Mouse (Mus musculus) neural tube, embryonic 11.5 days (tissue): ENCODE measurements around the gene Map10. TPM values are rescaled to one million over a fixed set of nuclear protein-coding genes. Genes with fewer than 3 reads are reported as not detected.

ENCODE experiments used
- ATAC-seq: fragments of 200-750 bp; cut with Nextera tagmentation; 2 replicates; pipeline ENCODE4 v1.8.0; 2017; ENCODE audit warnings: moderate number of reproducible peaks, mild to moderate bottlenecking, moderate TSS enrichment, moderate library complexity; ENCODE audit not compliant: insufficient read depth, low FRiP score, low TSS enrichment
- DNase-seq: peaks from one replicate; pipeline ENCODE4 v3.0.0-alpha.2; 2015; ENCODE audit warnings: low spot score
- H3K27ac ChIP-seq: fragments of 300-500 bp; sonication (generic); 2 replicates; pipeline ENCODE4 v1.5.1; 2014; ENCODE audit warnings: low read depth, mild to moderate bottlenecking, low read length
- H3K27me3 ChIP-seq: fragments of 300-500 bp; sonication (generic); 2 replicates; pipeline ENCODE4 v1.6.1; 2014; ENCODE audit warnings: mild to moderate bottlenecking, low read length, mixed read lengths; ENCODE audit not compliant: control insufficient read depth, insufficient read depth
- H3K36me3 ChIP-seq: fragments of 300-500 bp; sonication (generic); 2 replicates; pipeline ENCODE4 v1.6.1; 2014; ENCODE audit warnings: mild to moderate bottlenecking, low read length, moderate library complexity, mixed read lengths; ENCODE audit not compliant: control insufficient read depth, insufficient read depth
- H3K4me1 ChIP-seq: fragments of 300-500 bp; sonication (generic); 2 replicates; pipeline ENCODE4 v1.6.1; 2014; ENCODE audit warnings: low read length, mixed read lengths; ENCODE audit not compliant: control insufficient read depth, insufficient read depth
- H3K4me2 ChIP-seq: fragments of 300-500 bp; sonication (generic); 2 replicates; pipeline ENCODE4 v1.6.1; 2014; ENCODE audit warnings: low read depth, mild to moderate bottlenecking, moderate library complexity
- H3K4me3 ChIP-seq: fragments of 300-500 bp; sonication (generic); 2 replicates; pipeline ENCODE4 v1.5.1; 2014; ENCODE audit warnings: low read depth, low read length
- H3K9ac ChIP-seq: fragments of 300-500 bp; sonication (generic); 2 replicates; pipeline ENCODE4 v1.6.1; 2014; ENCODE audit warnings: mild to moderate bottlenecking, low read length
- H3K9me3 ChIP-seq: fragments of 300-500 bp; sonication (generic); 2 replicates; pipeline ENCODE4 v1.6.1; 2016; ENCODE audit warnings: low read length; ENCODE audit not compliant: control insufficient read depth
- WGBS: fragments of 180-500 bp; shearing (Covaris S2); extraction: QIAGEN DNeasy Blood & Tissue Kit; methylation state at CpG from one replicate; pipeline ENCODE4 v1.1.7; 2014; 5-methylcytosine and 5-hydroxymethylcytosine counted together
- polyA plus RNA-seq: library from polyadenylated mRNA; unstranded; fragments of >200 nt; fragmentation: Nextera tagmentation; extraction: Ambion mirVana; gene quantifications from 2 replicates; pipeline ENCODE4 v1.2.1, GENCODE M21; 2014

The Map10 gene
- polyA plus RNA-seq, 1 experiment from 2014 or later: 10.2 TPM

DNA sequence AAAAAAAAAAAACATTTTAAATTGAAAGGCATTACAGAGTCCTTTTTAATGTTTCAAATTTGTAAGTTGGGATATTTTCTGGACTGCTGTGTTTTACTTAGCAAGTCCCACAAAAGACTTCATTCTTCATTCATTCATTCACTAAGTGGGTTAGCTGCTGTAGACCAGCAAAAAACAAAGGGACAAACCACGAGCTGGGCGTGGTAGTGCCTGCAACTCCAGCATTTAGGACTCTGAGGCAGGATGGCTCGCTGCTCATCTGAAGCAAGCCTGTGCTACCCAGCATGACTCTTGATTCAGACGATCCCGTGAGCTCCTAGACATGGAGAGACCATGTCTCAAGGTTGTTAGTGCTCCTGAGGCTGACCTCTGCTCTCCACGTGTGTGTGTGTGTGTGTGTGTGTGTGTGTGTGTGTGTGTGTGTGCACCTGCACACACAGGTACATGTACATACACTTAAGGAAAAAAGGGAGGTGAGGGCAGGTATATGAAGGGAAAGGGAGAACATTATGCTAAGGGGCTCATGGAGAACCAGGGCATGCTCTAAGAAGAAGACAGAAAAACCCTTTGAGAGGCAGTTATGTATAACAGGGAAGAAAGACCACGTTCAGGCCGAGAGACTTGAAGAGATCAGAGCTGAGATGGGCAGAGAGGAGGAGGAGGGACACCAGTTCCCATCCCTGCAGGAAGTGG lies 4.3 kb upstream of the Map10 start:
- Histone ChIP-seq H3K9me3 (peaks cover 1% of the 10 kb centered on the region; the same call in 1 of the 2 replicates), H3K36me3 (0 out of 2 replicates have a peak, but pooled peaks cover 1% of the 10 kb centered on the region), H3K4me3 (no peak overlapping the region), H3K27ac (no peak overlapping the region), H3K27me3 (no peaks in the 10 kb centered on the region), H3K4me2 (no peak overlapping the region), H3K9ac (no peak overlapping the region), H3K4me1 (peaks cover 4% of the 10 kb centered on the region)
- 53% methylated on average over 8 of the region's 8 CpGs for WGBS
- ATAC-seq: no peak
- DNase-seq: no peak

DNA sequence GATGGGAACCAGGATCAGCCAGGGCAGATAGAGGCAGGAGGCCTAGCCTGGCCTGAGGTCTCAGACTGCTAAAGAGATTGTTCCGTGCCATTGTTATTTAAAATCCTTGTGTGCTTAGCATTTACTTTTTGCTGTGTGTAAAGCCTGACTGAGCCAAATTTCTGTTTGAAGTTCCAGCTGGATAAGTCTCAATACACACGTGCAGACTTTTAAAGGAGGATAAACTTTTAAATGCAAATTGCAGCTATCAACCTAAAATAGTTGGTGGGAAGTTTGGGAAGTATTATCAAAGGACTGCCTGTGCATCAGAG lies 3.8 kb upstream of the Map10 start:
- no peak overlapping the region for H3K4me2 ChIP-seq
- H3K4me1 ChIP-seq: peaks cover 4% of the 10 kb centered on the region
- H3K9me3 ChIP-seq: peaks cover 6% of the 10 kb centered on the region; the same call in 1 of the 2 replicates
- no peaks in the 10 kb centered on the region for H3K27me3 ChIP-seq
- H3K9ac ChIP-seq: no peak overlapping the region
- ATAC-seq (no peak), DNase-seq (no peak)
- no peak overlapping the region for H3K4me3 ChIP-seq
- 0 out of 2 replicates have a peak, but pooled peaks cover 3% of the 10 kb centered on the region for H3K36me3 ChIP-seq
- WGBS: 29% methylated on average over 2 of the region's 2 CpGs
- H3K27ac ChIP-seq: no peak overlapping the region

DNA sequence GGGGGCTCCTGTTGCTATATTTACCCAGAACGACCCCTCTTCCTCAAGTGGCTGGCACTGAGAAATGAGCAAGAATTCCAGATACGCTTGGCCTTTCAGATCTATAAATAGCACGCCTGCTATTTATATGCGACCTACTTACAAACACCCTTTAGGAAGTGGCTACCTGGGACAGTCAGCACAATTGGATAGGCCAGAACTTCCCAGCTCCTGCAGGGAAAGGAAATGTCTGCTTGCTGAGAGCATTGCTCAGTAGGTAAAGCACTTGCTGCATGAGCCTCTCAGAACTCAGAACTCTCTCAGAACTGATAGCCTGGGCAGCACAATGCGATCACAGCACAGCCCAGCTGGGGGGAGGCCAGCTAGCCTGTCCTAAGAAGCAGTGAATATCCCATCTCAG lies 3.4 kb upstream of the Map10 start:
- Histone ChIP-seq H3K9me3 (peaks cover 8% of the 10 kb centered on the region; the same call in 1 of the 2 replicates), H3K27me3 (no peaks in the 10 kb centered on the region), H3K4me2 (no peak overlapping the region), H3K27ac (no peak overlapping the region), H3K4me1 (peaks cover 4% of the 10 kb centered on the region), H3K36me3 (0 out of 2 replicates have a peak, but pooled peaks cover 3% of the 10 kb centered on the region), H3K4me3 (no peak overlapping the region), H3K9ac (no peak overlapping the region)
- DNase-seq: no peak
- 48% methylated on average over 5 of the region's 5 CpGs for whole genome bisulfite sequencing
- ATAC-seq: no peak

DNA sequence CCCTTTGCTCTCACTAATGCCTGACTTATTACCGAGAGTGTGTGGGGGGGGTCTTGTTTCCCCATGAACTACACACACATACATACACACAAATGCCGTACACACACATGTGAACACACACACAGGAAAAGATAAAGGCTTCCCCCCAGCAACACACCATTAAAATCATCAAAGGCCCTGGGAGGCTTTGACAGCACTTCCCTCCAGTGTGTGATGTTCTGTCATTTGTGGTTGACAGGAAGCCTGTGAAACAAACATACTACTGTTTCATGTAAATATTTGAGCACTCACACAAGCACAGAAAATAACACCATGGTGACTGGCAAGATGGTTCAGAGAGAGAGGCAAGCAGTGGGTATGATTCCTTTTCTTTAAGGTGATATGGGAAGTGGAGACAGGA lies 2.4 kb upstream of the Map10 start:
- H3K4me3 ChIP-seq: no peak overlapping the region
- no peak for DNase-seq
- 96% methylated on average over 2 of the region's 2 CpGs for WGBS
- H3K4me2 ChIP-seq: no peak overlapping the region
- H3K9ac ChIP-seq: no peak overlapping the region
- H3K4me1 ChIP-seq: peaks cover 4% of the 10 kb centered on the region
- no peaks in the 10 kb centered on the region for H3K27me3 ChIP-seq
- peaks cover 16% of the 10 kb centered on the region; the same call in 1 of the 2 replicates for H3K9me3 ChIP-seq
- H3K27ac ChIP-seq: no peak overlapping the region
- ATAC-seq: no peak
- 0 out of 2 replicates have a peak, but pooled peaks cover 3% of the 10 kb centered on the region for H3K36me3 ChIP-seq

DNA sequence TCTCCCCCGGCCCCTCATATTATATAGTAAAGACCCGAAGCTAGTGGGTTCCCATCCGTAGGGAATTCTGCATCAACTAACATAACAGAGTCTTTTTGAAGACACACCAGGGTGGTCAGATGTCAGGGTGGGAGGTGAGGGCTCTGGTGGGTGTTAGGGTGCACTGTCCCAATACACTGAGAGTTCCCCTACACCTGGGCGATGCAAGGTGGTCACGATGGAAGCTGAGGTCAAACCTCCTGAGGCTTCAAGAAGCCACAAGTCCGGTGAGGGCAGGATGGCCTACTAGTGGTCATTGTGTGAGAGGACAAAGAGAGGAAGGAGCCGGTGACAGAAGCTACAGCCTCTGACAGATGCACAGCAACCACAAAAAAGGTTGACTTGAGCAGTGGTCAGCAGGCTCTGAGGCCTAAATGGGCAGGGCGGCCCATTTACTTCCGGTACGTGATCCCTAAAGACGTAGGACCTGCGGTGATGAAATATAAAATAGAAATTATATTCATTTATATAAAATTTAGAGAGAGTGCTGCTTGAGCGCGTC lies 389 bp upstream of the Map10 start:
- H3K9ac ChIP-seq: 0 out of 2 replicates have a peak overlapping the region, but pooled peaks have one; percentile 14
- WGBS: 83% methylated on average over 14 of the region's 14 CpGs
- H3K27me3 ChIP-seq: no peaks in the 10 kb centered on the region
- H3K27ac ChIP-seq: no peak overlapping the region
- H3K4me1 ChIP-seq: peaks cover 4% of the 10 kb centered on the region
- peak overlapping the region; percentile 81; the same call in 1 of the 2 replicates for H3K4me2 ChIP-seq
- H3K36me3 ChIP-seq: 0 out of 2 replicates have a peak, but pooled peaks cover 3% of the 10 kb centered on the region
- DNase-seq (no peak), ATAC-seq (peak; percentile 28; the same call in 1 of the 2 replicates)
- H3K4me3 ChIP-seq: peak overlapping the region; percentile 54
- peaks cover 16% of the 10 kb centered on the region; the same call in 1 of the 2 replicates for H3K9me3 ChIP-seq

DNA sequence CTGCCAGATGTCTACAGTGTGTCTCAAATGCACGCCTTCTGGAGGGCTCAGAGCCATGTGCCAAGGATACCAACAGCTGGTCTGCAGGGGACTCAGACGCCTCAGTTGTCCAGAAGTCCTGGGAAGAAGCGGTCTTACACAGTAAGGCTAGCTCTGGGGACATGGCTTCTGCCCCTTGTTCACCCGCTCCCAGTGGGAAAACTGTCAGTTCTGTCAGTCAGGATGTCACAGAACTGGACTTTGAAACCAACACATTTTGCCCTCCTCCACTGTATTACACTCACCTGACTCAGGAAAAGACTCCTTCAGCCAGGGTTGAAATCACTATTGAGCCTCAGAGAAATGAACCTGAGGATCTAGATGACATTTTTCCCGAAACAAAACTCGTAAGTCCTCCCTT lies 802 bp downstream of the Map10 start:
- ATAC-seq: 0 out of 2 replicates have a peak, but pooled peaks have one; percentile 15
- 90% methylated on average over 6 of the region's 6 CpGs for WGBS

DNA sequence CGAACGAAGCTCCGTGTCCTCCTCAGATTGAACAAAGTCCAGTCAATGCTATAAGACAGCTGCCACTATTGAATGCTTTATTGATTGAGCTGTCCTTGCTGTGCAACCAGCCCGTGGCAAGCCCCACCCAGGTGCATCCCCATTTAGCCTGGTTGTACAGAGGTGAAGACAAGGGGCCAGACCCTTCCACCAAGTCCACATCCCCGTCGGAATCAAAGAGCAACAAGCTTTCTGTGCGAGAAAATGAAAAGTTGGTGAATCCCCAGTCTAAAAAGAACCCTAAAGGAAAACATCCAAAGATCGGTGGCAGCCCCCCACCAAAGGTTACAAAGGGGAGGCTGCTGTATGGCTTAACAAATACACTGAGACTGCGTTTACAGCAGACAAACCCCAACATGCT lies 1.3 kb downstream of the Map10 start:
- Histone ChIP-seq H3K4me3 (no peak overlapping the region), H3K27ac (no peak overlapping the region), H3K4me2 (no peak overlapping the region), H3K9ac (no peak overlapping the region), H3K36me3 (0 out of 2 replicates have a peak, but pooled peaks cover 3% of the 10 kb centered on the region), H3K9me3 (peaks cover 16% of the 10 kb centered on the region; the same call in 1 of the 2 replicates), H3K27me3 (no peaks in the 10 kb centered on the region), H3K4me1 (peaks cover 4% of the 10 kb centered on the region)
- no peak for ATAC-seq
- WGBS: 97% methylated on average over 9 of the region's 9 CpGs
- DNase-seq: no peak

More for the DNA sequence above, 802 bp downstream of the Map10 start:
- no peak for DNase-seq
- peaks cover 16% of the 10 kb centered on the region; the same call in 1 of the 2 replicates for H3K9me3 ChIP-seq
- H3K27ac ChIP-seq: no peak overlapping the region
- H3K27me3 ChIP-seq: no peaks in the 10 kb centered on the region
- no peak overlapping the region; the same call in 1 of the 2 replicates for H3K9ac ChIP-seq
- peak overlapping the region; percentile 54 for H3K4me3 ChIP-seq
- peaks cover 4% of the 10 kb centered on the region for H3K4me1 ChIP-seq
- 0 out of 2 replicates have a peak, but pooled peaks cover 3% of the 10 kb centered on the region for H3K36me3 ChIP-seq
- peak overlapping the region; percentile 81 for H3K4me2 ChIP-seq

DNA sequence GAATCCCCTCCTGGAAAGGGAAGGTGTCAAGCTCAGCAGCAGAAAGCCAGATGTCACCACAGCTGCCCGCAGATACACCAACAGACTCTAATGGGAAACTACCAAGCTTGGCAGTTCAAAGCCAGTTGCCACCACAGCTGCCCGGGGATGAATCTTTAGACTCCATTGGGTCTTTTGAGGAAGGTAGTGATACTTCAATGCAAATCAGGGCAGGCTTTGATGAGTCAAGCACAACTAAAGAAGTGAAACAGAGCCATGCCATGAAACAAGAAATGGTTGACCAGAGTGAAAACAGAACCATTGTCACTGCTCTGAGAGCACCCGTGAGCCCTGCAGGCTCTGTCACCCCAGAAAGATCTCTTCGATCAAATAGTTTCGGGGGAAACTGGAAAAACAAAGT lies 1.8 kb downstream of the Map10 start:
- no peak for DNase-seq
- no peak for ATAC-seq
- no peaks in the 10 kb centered on the region for H3K27me3 ChIP-seq
- no peak overlapping the region for H3K4me3 ChIP-seq
- no peak overlapping the region for H3K27ac ChIP-seq
- no peak overlapping the region for H3K4me2 ChIP-seq
- no peak overlapping the region for H3K9ac ChIP-seq
- H3K9me3 ChIP-seq: peaks cover 16% of the 10 kb centered on the region; the same call in 1 of the 2 replicates
- 96% methylated on average over 5 of the region's 5 CpGs for WGBS
- 0 out of 2 replicates have a peak, but pooled peaks cover 3% of the 10 kb centered on the region for H3K36me3 ChIP-seq
- peaks cover 4% of the 10 kb centered on the region for H3K4me1 ChIP-seq
